Mouse (Mus musculus) heart, adult 9 months (tissue): Measurements from ENCODE around the gene Zfp970.
"Not testable (repeated sequence)": the region's sequence is repeated elsewhere in the genome, so short reads cannot be mapped to it uniquely, and the experiment has no call there.

Experiments
- DNase-seq, 2 experiments: peaks; one replicate each; pipeline ENCODE4 v3.0.0; 2022; ENCODE audit warnings: low spot score in 2 of 2

Zfp970 gene

DNA sequence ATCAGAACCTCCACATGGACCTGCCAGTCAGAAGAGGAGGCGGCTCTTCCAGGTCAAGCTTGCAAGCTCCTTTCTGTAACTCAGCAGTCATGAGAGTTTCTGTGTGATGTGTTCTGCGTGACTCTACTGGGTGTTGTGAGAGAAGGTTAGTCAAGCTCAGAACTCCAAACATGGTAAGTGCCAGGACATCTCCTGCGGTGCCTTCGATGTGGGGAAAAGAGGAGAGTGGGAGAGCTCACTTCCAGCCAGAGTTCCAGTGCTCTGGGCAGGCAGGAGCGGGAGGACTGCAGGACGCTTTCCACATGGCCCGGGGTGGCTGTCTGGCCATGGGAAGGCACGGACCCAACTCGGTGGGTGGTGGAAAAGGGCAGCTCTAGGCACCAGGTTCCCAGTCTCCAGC, at the start of gene Zfp970:
Zfp970 (plus strand) TSS at position 58 of the 400 bp plus-strand sequence.
- peak; percentile 48 to 64 for DNase-seq

GRCm38 (mm10) chr2:177468222-177468621, 3.7 kb downstream of the Zfp970 start:
- DNase-seq: peak in 1 of 2 experiments; percentile 35

- DNase-seq: peak; percentile 65 to 77
Observed at GRCm38 (mm10) chr2:177472261-177472660, 7.7 kb downstream of the Zfp970 start.

DNA sequence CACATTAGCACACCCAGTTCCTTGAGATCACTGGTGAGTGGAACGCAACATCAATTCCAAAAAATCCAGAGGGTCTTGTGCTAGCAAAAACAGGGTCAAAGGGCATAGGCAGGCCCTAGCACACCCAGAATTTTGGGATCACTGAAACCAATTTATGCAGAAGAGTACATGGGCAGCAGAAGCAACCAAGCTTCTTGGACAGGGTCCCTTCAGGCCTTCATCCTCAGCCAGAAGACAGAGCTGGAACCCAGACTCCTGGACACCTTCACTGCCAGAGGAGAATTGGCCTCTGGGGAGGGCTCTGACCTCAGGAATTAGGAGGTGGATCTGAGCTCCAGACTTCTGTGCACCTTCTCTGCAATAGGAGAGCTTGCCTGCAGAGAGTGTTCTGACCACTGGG, 17.4 kb downstream of the Zfp970 start:
- peak in 1 of 2 experiments; percentile 4 for DNase-seq

GRCm38 (mm10) chr2:177483238-177483948, 18.9 kb downstream of the Zfp970 start:
- peak in 1 of 2 experiments; percentile 17 for DNase-seq

DNA sequence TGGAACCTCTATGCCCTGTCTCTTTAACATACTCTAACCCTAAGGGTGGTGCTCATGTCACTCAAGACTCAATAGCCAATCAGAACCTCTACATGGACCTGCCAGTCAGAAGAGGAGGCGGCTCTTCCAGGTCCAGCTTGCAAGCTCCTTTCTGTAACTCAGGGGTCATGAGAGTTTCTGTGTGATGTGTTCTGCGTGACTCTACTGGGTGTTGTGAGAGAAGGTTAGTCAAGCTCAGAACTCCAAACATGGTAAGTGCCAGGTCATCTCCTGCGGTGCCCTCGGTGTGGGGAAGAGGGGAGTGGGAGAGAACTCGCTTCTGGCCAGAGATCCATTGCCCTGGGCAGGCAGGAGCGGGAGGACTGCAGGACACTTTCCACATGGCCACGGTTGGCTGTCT, 33.5 kb downstream of the Zfp970 start, which contains the start of gene Gm14403:
Gm14403 (plus strand) TSS at position 149 of the 400 bp plus-strand sequence.
- peak; percentile 71 to 79 for DNase-seq

DNA sequence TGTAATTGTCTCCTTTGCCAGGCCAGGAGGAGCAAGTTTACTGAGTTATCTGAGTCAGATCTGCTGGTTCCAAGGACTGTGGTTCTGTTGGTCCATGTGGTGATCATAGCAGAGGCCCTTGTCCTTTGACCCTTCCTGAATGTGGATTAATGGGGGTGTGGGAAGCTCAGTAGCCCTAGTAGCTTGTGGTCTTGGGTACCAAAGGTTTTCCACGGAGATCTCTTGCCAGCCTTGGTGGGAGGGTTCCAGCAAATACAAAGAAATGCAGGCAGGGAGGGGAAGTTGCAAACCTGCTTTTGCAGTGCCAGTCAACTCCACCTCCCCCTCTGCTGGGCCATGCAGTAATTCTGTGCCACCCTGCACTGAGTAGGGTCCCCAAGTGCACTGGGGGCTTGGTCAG, 34.6 kb downstream of the Zfp970 start:
- not testable (repeated sequence) for DNase-seq

DNA sequence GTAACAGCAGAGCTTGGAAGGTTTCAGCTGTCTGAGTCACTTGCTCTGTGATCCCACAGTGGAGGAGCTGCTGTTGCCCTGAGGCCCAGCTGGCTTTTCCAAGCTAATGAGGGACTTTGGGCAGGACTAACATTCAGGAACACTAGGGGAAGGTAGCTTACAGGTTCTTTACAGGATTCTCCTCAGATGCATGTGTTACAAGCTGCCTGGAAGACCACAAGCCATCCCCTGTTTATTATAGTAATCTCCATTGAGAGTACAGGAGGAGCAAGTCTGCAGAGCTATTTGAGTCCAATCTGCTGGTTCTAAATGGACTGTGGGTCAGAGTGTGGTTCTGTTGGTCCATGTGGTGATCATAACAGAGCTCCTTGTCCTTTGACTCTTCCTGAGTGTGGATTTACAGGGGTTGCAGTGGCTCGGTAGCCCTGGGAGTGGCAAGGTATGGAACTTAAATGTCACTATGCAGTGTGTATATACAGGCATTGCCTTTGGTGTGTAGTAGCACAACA, 40.7 kb downstream of the Zfp970 start:
- DNase-seq: not testable (repeated sequence)

GRCm38 (mm10) chr2:177511381-177511780, 46.8 kb downstream of the Zfp970 start:
- DNase-seq: not testable (repeated sequence)

GRCm38 (mm10) chr2:177511972-177512371, 47.4 kb downstream of the Zfp970 start:
- not testable (repeated sequence) for DNase-seq

- not testable (repeated sequence) for DNase-seq
Observed at GRCm38 (mm10) chr2:177513991-177514479, 49.5 kb downstream of the Zfp970 start.

- not testable (repeated sequence) for DNase-seq
Observed at GRCm38 (mm10) chr2:177517746-177518145, 53.2 kb downstream of the Zfp970 start.

- DNase-seq: not testable (repeated sequence)
Observed at GRCm38 (mm10) chr2:177518354-177518753, 53.8 kb downstream of the Zfp970 start.

GRCm38 (mm10) chr2:177518960-177519359, 54.4 kb downstream of the Zfp970 start:
- DNase-seq: not testable (repeated sequence)

GRCm38 (mm10) chr2:177520035-177520434, 55.5 kb downstream of the Zfp970 start:
- DNase-seq: no peak

GRCm38 (mm10) chr2:177523061-177523460, 58.5 kb downstream of the Zfp970 start:
- no peak for DNase-seq

DNA sequence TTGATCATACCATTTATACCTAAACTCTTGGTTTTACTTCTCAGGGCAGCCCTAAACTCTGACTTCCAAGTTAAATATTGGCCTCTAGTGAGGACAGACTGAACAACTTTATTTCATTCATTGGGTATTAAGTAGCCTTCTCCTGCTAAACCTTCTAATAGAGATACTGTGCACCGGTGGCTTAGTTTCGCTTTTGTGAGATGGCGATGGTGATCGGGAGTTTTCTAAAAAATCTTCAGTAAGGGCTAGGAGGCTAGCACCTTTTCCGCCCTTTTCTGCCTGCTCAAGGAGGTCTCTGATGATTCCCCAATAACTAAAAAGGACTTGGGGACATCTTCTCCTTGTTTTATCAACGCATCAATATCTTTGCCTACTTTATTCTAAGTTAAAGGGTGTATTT, 59.1 kb downstream of the Zfp970 start:
- not testable (repeated sequence) for DNase-seq

DNA sequence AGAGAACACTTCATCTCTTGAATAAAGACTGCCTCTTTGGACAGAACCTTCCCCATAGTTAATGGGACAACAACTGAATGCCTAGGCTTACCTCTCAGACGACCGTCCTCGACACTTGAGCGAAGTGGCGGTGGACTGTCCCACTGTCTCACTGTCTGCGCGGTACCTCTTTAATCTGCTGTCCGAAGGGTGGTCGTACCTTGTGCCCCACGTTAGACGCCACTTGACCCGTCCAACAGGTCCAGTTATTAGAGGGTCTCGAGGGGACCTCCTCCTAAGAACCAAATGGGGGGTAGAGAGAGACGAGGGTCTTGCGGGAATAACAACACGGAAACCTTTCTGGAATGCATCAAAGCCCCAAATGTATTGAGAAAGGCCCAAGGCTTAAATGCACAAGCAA, 59.6 kb downstream of the Zfp970 start:
- not testable (repeated sequence) for DNase-seq
